Mouse (Mus musculus) stomach, embryonic 14.5 days (tissue): ENCODE measurements around the gene Gdpd2. TPM values are rescaled to one million over a fixed set of nuclear protein-coding genes. Genes with fewer than 3 reads are reported as not detected.

Experiments
- ATAC-seq: fragments of 200-750 bp; cut with Nextera tagmentation; 2 replicates; pipeline ENCODE4 v1.8.0; 2017; ENCODE audit warnings: low read depth, moderate TSS enrichment; ENCODE audit not compliant: insufficient number of reproducible peaks, insufficient read depth, low FRiP score
- H3K27ac ChIP-seq: fragments of 300-500 bp; sonication (generic); 2 replicates; pipeline ENCODE4 v1.5.1; 2014; ENCODE audit warnings: mild to moderate bottlenecking, low read length, moderate library complexity, mixed read lengths
- H3K27me3 ChIP-seq: fragments of 300-500 bp; sonication (generic); 2 replicates; pipeline ENCODE4 v1.6.1; 2014; ENCODE audit warnings: low read length, control low read depth, mixed read lengths; ENCODE audit not compliant: control insufficient read depth, insufficient read depth
- H3K36me3 ChIP-seq: fragments of 300-500 bp; sonication (generic); 2 replicates; pipeline ENCODE4 v1.6.1; 2014; ENCODE audit warnings: mild to moderate bottlenecking, control low read depth, low read length, moderate library complexity, mixed read lengths; ENCODE audit not compliant: control insufficient read depth, insufficient read depth
- H3K4me1 ChIP-seq: fragments of 300-500 bp; sonication (generic); 2 replicates; pipeline ENCODE4 v1.6.1; 2014; ENCODE audit warnings: low read length, control low read depth, mixed read lengths; ENCODE audit not compliant: control insufficient read depth, insufficient read depth
- H3K4me2 ChIP-seq: fragments of 300-500 bp; sonication (generic); replicated peaks from 2 replicates; pipeline ENCODE4 v1.6.1; 2014; ENCODE audit warnings: low read depth, low read length, control low read depth
- H3K4me3 ChIP-seq: fragments of 300-500 bp; sonication (generic); 2 replicates; pipeline ENCODE4 v1.5.1; 2014; ENCODE audit warnings: low read depth, low read length, control low read depth
- H3K9ac ChIP-seq: fragments of 300-500 bp; sonication (generic); replicated peaks from 2 replicates; pipeline ENCODE4 v1.6.1; 2014; ENCODE audit warnings: low read depth, mild to moderate bottlenecking, control low read depth, low read length, moderate library complexity, mixed read lengths
- H3K9me3 ChIP-seq: fragments of 300-500 bp; sonication (generic); 2 replicates; pipeline ENCODE4 v1.6.1; 2016; ENCODE audit warnings: low read depth, low read length, control low read depth; ENCODE audit not compliant: control insufficient read depth
- WGBS: fragments of 180-500 bp; shearing (Covaris S2); extraction: QIAGEN DNeasy Blood & Tissue Kit; methylation state at CpG from one replicate; pipeline ENCODE4 v1.1.7; 2014; 5-methylcytosine and 5-hydroxymethylcytosine counted together
- polyA plus RNA-seq: library from polyadenylated mRNA; unstranded; fragments of >200 nt; fragmentation: Nextera tagmentation; extraction: Ambion mirVana; gene quantifications from 2 replicates; pipeline ENCODE4 v1.2.1, GENCODE M21; 2014

Gdpd2 gene
- 2.3 and 2.9 TPM in 2 replicates for polyA plus RNA-seq

DNA sequence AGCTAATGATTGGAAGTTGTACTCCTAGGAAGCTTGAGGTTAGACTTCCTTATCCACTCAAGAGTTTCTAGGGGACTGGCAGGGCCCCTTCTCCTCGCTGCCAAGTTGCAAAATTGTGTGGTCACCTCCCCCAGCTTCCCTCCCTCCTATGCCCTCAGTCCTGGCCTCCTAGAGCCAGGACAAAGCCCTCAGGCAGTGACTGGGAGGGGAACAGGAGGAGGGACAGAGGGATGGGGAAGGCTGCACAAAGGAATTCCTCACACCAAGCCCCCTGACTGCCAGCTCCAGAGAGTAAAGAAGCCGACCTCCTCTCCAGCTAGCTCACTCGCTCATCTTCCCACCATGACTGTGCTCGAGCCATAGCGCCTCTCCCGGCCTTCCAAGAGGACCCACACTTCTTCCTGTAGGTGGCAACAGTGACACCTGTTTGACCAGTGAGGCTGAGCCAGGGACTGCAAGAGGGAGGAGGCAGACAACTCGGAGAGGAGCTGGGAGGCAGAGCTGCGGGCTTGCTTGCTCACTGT, at the start of gene Gdpd2:
TSS of gene Gdpd2 (plus strand) at position 209 of the 524 bp plus-strand sequence.
- ATAC-seq, result peak; percentile 74
- 10% methylated on average over 8 of the region's 8 CpGs for WGBS
- H3K9ac ChIP-seq, result no peak within 1 kb of the TSS
- H3K27ac ChIP-seq, result no peak within 1 kb of the TSS
- no peak within 1 kb of the TSS; the same call in 1 of the 2 replicates for H3K4me2 ChIP-seq
- peak within 1 kb of the TSS; percentile 8 for H3K4me3 ChIP-seq
- no peaks in the 10 kb centered on the region for H3K27me3 ChIP-seq
- H3K4me1 ChIP-seq, result no peaks in the 10 kb centered on the region
- H3K36me3 ChIP-seq, result no peaks in the 10 kb centered on the region; the same call in 1 of the 2 replicates
- H3K9me3 ChIP-seq, result no peaks in the 10 kb centered on the region

DNA sequence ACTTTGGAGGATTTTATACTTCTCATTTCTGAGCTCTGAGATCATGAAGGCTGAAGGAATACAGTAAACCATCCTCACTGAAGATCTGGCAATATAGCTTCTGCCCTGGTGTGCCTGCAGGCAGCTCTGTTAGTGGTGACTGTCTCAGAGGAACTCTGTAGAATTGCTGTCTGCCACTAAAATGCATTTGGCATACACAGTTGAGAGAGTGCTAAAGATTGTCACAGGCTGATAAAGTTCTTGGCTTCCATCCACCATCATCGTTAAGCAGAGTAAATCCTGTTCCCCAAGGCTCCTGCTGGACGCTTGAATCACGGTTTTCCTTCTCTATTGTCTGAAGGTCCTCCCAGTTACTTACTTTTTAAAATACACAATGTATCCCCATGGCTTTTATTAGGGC, 43.1 kb upstream of the Gdpd2 start:
- ATAC-seq, result no peak
- Histone ChIP-seq H3K4me1 (no peaks in the 10 kb centered on the region), H3K36me3 (no peaks in the 10 kb centered on the region), H3K27ac (no peak overlapping the region), H3K4me3 (no peak overlapping the region), H3K9ac (no peak overlapping the region), H3K4me2 (no peak overlapping the region), H3K27me3 (no peaks in the 10 kb centered on the region), H3K9me3 (no peaks in the 10 kb centered on the region)
- 49% methylated on average over 3 of the region's 3 CpGs for WGBS

DNA sequence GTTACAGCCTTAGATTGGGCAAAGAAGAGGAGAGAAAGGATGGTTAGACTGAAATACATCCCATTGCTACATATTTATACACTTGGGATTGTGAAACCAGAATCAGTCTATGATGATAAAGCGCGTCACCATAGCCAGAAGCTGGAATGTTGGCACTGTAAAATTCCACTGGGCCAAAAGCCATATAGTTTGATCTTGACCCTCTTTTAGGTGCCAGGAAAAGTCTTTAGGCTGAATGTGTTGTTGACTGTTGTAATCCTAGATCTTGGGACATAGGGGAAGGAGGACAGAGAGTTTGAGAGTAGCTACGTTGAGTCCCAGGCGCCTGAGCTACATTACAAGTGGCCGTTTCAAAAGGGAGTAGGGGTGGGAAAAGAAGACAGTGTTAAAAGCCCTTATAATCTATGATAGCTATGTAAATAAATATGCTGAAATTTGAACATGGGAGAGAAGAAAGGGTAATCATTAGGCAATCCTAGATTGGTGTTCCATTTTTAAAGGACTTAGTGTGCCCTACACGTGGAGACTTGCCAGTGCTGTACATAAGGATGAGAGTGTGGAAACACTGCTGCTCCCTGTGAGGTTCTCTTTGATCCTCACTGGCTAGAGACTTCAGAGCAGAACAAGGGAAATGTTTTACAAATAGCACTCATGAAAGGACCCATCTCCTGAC, 42.2 kb upstream of the Gdpd2 start:
- H3K36me3 ChIP-seq, result no peaks in the 10 kb centered on the region
- WGBS, result 85% methylated on average over 6 of the region's 6 CpGs
- H3K4me3 ChIP-seq, result no peak overlapping the region
- H3K9ac ChIP-seq, result no peak overlapping the region
- H3K27me3 ChIP-seq, result no peaks in the 10 kb centered on the region
- no peaks in the 10 kb centered on the region for H3K9me3 ChIP-seq
- ATAC-seq, result no peak
- H3K4me2 ChIP-seq, result no peak overlapping the region
- no peaks in the 10 kb centered on the region for H3K4me1 ChIP-seq
- no peak overlapping the region for H3K27ac ChIP-seq

DNA sequence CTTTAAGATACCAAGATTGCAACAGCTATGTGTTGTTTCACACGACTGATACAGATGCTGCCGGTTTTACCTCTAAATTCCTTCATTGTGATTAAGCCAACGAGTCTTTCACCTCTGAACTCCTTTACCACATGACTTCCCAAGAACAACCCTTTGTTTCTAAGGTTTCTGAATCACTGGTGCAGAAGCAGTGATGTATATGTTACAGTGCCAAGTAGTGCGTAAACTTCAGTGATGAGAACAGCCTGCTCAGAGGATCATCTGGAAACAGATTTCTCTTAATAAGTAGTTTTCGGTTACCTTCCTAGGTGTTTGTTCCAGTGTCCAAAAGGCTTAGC, 41.7 kb upstream of the Gdpd2 start:
- no peaks in the 10 kb centered on the region for H3K36me3 ChIP-seq
- WGBS, result 79% methylated on average over 5 of the region's 5 CpGs
- no peaks in the 10 kb centered on the region for H3K4me1 ChIP-seq
- no peak for ATAC-seq
- no peak overlapping the region for H3K4me3 ChIP-seq
- no peak overlapping the region for H3K9ac ChIP-seq
- H3K27me3 ChIP-seq, result no peaks in the 10 kb centered on the region
- H3K27ac ChIP-seq, result no peak overlapping the region
- H3K9me3 ChIP-seq, result no peaks in the 10 kb centered on the region
- no peak overlapping the region for H3K4me2 ChIP-seq

DNA sequence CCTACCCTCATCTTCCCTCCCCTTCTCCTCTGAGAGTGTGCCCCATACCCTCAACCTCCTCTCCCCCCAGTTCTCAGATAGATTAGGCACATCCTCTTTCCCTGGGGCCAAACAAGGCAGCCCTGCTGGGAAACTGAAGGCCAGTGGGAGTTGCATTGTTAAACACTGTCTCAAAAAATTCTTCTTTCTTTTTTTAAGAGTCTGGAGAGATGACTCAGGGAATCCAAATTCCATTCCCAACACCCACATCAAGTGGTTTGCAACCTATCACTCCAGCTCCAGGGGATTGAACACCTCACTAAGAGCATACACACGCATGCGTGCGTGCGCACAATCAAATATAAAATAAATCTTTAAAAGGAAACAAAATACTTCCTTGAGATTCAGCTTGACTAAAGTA, 32.9 kb upstream of the Gdpd2 start:
- Histone ChIP-seq H3K36me3 (peaks cover 9% of the 10 kb centered on the region), H3K27ac (no peak overlapping the region), H3K9me3 (no peaks in the 10 kb centered on the region), H3K27me3 (no peaks in the 10 kb centered on the region), H3K4me3 (no peak overlapping the region), H3K4me1 (no peaks in the 10 kb centered on the region), H3K9ac (no peak overlapping the region), H3K4me2 (no peak overlapping the region)
- ATAC-seq, result no peak
- 97% methylated on average over 4 of the region's 4 CpGs for WGBS

DNA sequence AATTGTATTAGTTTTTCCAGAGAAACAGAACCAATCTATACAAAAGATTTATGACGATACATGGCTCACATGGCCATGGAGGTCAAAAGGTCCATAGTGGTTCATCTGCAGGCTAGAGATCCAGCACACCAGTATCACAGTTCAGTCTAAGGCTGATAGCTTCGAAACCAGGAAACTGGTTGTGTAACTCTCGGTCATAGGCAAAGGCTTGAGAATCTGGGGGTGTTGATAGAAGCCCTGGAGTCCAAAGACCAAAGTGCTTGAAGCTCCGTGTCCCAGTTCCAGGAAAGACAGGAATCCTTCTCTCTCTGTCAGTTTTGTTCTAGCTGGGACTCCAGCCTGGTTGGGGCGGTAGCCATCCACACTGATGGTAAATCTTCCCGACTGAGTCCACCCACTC, 21.6 kb upstream of the Gdpd2 start:
- Histone ChIP-seq H3K4me2 (no peak overlapping the region), H3K9ac (no peak overlapping the region), H3K27me3 (no peaks in the 10 kb centered on the region), H3K36me3 (no peaks in the 10 kb centered on the region; the same call in 1 of the 2 replicates), H3K4me1 (no peaks in the 10 kb centered on the region), H3K9me3 (no peaks in the 10 kb centered on the region), H3K4me3 (no peak overlapping the region), H3K27ac (no peak overlapping the region)
- WGBS, result 88% methylated on average over 6 of the region's 6 CpGs
- ATAC-seq, result no peak

DNA sequence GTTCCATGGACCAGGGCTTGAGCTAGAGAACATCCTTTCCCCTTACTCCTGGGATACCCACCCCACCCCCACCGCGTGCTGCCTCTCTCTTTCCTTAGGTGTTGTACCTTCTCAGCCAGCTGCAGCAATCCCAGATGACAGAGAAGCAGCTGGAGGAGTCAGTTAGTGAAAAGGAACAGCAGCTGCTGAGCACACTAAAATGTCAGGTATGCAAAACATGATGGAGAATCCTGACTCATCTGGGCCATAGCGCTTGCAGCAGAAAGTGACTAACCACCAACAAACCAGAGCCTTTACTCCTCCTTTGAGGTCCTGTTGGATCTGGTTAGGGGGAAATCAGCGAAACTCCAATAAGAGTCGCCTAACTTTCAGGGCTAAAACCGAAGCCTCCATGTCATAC, 13.5 kb upstream of the Gdpd2 start:
- WGBS, result 89% methylated on average over 6 of the region's 6 CpGs
- ATAC-seq, result no peak
- H3K9me3 ChIP-seq, result no peaks in the 10 kb centered on the region
- peaks cover 8% of the 10 kb centered on the region; the same call in 1 of the 2 replicates for H3K36me3 ChIP-seq
- no peak overlapping the region for H3K27ac ChIP-seq
- H3K4me2 ChIP-seq, result no peak overlapping the region
- no peak overlapping the region for H3K4me3 ChIP-seq
- H3K4me1 ChIP-seq, result no peaks in the 10 kb centered on the region
- no peak overlapping the region for H3K9ac ChIP-seq
- H3K27me3 ChIP-seq, result no peaks in the 10 kb centered on the region

DNA sequence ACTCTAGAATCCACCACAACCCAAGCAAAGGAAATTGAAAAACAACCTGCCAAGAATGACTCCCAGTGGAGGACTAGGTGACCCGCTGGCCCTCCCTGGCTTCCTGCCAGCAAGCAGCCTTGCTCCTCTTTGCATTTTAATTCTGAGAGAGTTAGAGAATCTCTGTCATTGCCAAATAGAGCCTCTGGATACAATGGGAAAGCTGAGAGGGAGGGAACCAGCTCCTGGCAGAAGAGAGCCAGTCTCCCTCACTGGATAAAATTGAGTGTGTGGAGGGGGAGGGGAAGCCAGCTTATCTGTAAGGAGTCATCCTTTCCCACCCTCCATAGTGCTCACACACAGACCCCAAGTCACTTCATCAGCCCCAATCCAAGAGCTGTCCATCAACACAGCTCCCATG, 726 bp upstream of the Gdpd2 start:
- no peak for ATAC-seq
- WGBS, result 37% methylated on average over 1 of the region's 1 CpGs
- H3K4me2 ChIP-seq, result no peak overlapping the region

DNA sequence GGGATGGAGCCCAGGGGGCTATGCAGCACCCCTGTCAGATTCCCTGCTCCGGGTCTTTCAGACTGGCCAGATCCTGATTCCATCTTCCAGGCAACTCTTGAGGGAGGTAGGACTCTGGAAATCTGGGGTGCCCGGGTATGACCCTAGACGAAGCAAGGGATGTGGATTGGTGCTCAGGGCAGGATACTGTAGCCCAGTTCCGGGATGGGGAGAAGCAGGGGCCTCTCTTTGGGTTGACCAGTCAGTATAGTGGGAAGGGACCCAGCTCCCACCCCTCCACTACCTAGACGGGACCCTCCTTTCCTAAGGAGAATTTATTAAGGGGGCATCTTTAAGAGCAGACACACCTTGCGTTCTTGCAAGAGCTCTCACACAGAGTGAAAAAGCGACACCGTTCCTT, 593 bp downstream of the Gdpd2 start:
- H3K4me3 ChIP-seq, result peak overlapping the region; percentile 8
- ATAC-seq, result peak; percentile 23; the same call in 1 of the 2 replicates

More for the DNA sequence above, 726 bp upstream of the Gdpd2 start:
- Histone ChIP-seq H3K9ac (no peak overlapping the region), H3K9me3 (no peaks in the 10 kb centered on the region), H3K27ac (no peak overlapping the region), H3K36me3 (no peaks in the 10 kb centered on the region; the same call in 1 of the 2 replicates), H3K27me3 (no peaks in the 10 kb centered on the region), H3K4me1 (no peaks in the 10 kb centered on the region), H3K4me3 (no peak overlapping the region)

More for the DNA sequence above, 593 bp downstream of the Gdpd2 start:
- H3K27me3 ChIP-seq, result no peaks in the 10 kb centered on the region
- H3K36me3 ChIP-seq, result no peaks in the 10 kb centered on the region; the same call in 1 of the 2 replicates
- no peak overlapping the region for H3K27ac ChIP-seq
- no peak overlapping the region; the same call in 1 of the 2 replicates for H3K4me2 ChIP-seq
- no peaks in the 10 kb centered on the region for H3K9me3 ChIP-seq
- no peak overlapping the region for H3K9ac ChIP-seq
- WGBS, result 27% methylated on average over 8 of the region's 8 CpGs
- H3K4me1 ChIP-seq, result no peaks in the 10 kb centered on the region
